Mouse (Mus musculus) cerebellum, postnatal 36 days (tissue): ENCODE results near the gene Fam185a.

Experiments
- DNase-seq, 2 experiments: peaks; one replicate each; pipeline ENCODE4 v3.0.0; 2021 to 2022; ENCODE audit warnings: mixed read lengths in 2 of 2

The Fam185a gene

GRCm38 (mm10) chr5:21434148-21434929, 9.6 kb downstream of the Fam185a start:
- peak; percentile 71 to 73 for DNase-seq

- no peak for DNase-seq
These were observed 11.8 kb downstream of the Fam185a start for GRCm38 (mm10) chr5:21436471-21436975.

GRCm38 (mm10) chr5:21438428-21438827, 13.7 kb downstream of the Fam185a start:
- no peak for DNase-seq

- no peak for DNase-seq
These were observed 14.8 kb downstream of the Fam185a start for GRCm38 (mm10) chr5:21439446-21440110.

- peak in 1 of 2 experiments; percentile 12 for DNase-seq
These were observed 16.2 kb downstream of the Fam185a start for GRCm38 (mm10) chr5:21440833-21441530.

GRCm38 (mm10) chr5:21467387-21467786, 42.6 kb downstream of the Fam185a start:
- no peak for DNase-seq

- no peak for DNase-seq
These were observed 43.3 kb downstream of the Fam185a start for GRCm38 (mm10) chr5:21468100-21468499.

GRCm38 (mm10) chr5:21478428-21478827, 53.7 kb downstream of the Fam185a start:
- no peak for DNase-seq

GRCm38 (mm10) chr5:21479746-21480145, 55.0 kb downstream of the Fam185a start:
- no peak for DNase-seq

GRCm38 (mm10) chr5:21481521-21481920, 56.8 kb downstream of the Fam185a start:
- no peak for DNase-seq

- DNase-seq, result no peak
These were observed 57.9 kb downstream of the Fam185a start for GRCm38 (mm10) chr5:21482446-21483222.

- DNase-seq, result no peak
These were observed 58.5 kb downstream of the Fam185a start for GRCm38 (mm10) chr5:21483275-21483674.

GRCm38 (mm10) chr5:21485197-21485829, 60.6 kb downstream of the Fam185a start:
- no peak for DNase-seq

GRCm38 (mm10) chr5:21486798-21487197, 62.0 kb downstream of the Fam185a start:
- no peak for DNase-seq

- DNase-seq, result no peak
These were observed 62.5 kb downstream of the Fam185a start for GRCm38 (mm10) chr5:21487306-21487705.

GRCm38 (mm10) chr5:21487716-21488115, 63.0 kb downstream of the Fam185a start:
- peak; percentile 73 for DNase-seq

- DNase-seq, result peak in 1 of 2 experiments; percentile 12
These were observed 63.7 kb downstream of the Fam185a start for GRCm38 (mm10) chr5:21488506-21488905.

GRCm38 (mm10) chr5:21489135-21489534, 64.4 kb downstream of the Fam185a start:
- DNase-seq, result no peak

- no peak for DNase-seq
These were observed 66.7 kb downstream of the Fam185a start for GRCm38 (mm10) chr5:21491469-21491868.

GRCm38 (mm10) chr5:21492213-21492612, 67.5 kb downstream of the Fam185a start:
- no peak for DNase-seq

- no peak for DNase-seq
These were observed 68.7 kb downstream of the Fam185a start for GRCm38 (mm10) chr5:21493294-21493999.
